Mouse (Mus musculus) lung, embryonic 14.5 days (tissue): ENCODE data around the gene Nox1. TPM values are rescaled to one million over a fixed set of nuclear protein-coding genes. Genes with fewer than 3 reads are reported as not detected.
"Not testable (repeated sequence)": the region's sequence is repeated elsewhere in the genome, so short reads cannot be mapped to it uniquely, and the experiment has no call there.

ENCODE experiments used
- ATAC-seq: fragments of 200-750 bp; cut with Nextera tagmentation; 2 replicates; pipeline ENCODE4 v1.8.0; 2017; ENCODE audit warnings: mild to moderate bottlenecking, moderate TSS enrichment, moderate library complexity; ENCODE audit not compliant: insufficient read depth
- DNase-seq: peaks from one replicate; pipeline ENCODE4 v3.0.0-alpha.2; 2015
- H3K27ac ChIP-seq: fragments of 300-500 bp; sonication (generic); 2 replicates; pipeline ENCODE4 v1.5.1; 2014; ENCODE audit warnings: low read depth, mild to moderate bottlenecking, moderate library complexity
- H3K27me3 ChIP-seq: fragments of 300-500 bp; sonication (generic); 2 replicates; pipeline ENCODE4 v1.6.1; 2014; ENCODE audit warnings: low read length, control low read depth; ENCODE audit not compliant: insufficient read depth
- H3K36me3 ChIP-seq: fragments of 300-500 bp; sonication (generic); 2 replicates; pipeline ENCODE4 v1.6.1; 2014; ENCODE audit warnings: control low read depth; ENCODE audit not compliant: insufficient read depth
- H3K4me1 ChIP-seq: fragments of 300-500 bp; sonication (generic); 2 replicates; pipeline ENCODE4 v1.6.1; 2014; ENCODE audit warnings: antibody characterized with exemption, control low read depth; ENCODE audit not compliant: insufficient read depth
- H3K4me2 ChIP-seq: fragments of 300-500 bp; sonication (generic); 2 replicates; pipeline ENCODE4 v1.6.1; 2014; ENCODE audit warnings: mild to moderate bottlenecking
- H3K4me3 ChIP-seq: fragments of 300-500 bp; sonication (generic); 2 replicates; pipeline ENCODE4 v1.5.1; 2014; ENCODE audit warnings: low read depth, low read length
- H3K9ac ChIP-seq: fragments of 300-500 bp; sonication (generic); 2 replicates; pipeline ENCODE4 v1.6.1; 2014
- H3K9me3 ChIP-seq: fragments of 300-500 bp; sonication (generic); 2 replicates; pipeline ENCODE4 v1.6.1; 2016; ENCODE audit warnings: low read depth, low read length, control low read depth
- CTCF ChIP-seq: IDR thresholded peaks from 2 replicates; pipeline ENCODE4 v1.5.1; 2016; ENCODE audit warnings: antibody characterized with exemption, low read depth
- WGBS: fragments of 180-500 bp; shearing (Covaris S2); extraction: QIAGEN DNeasy Blood & Tissue Kit; methylation state at CpG from one replicate; pipeline ENCODE4 v1.1.7; 2014; 5-methylcytosine and 5-hydroxymethylcytosine counted together
- polyA plus RNA-seq: library from polyadenylated mRNA; unstranded; fragments of >200 nt; fragmentation: Nextera tagmentation; extraction: Ambion mirVana; gene quantifications from 2 replicates; pipeline ENCODE4 v1.2.1, GENCODE M21; 2014

Gene Nox1
- polyA plus RNA-seq, 1 experiment from 2014 or later: 2.8 TPM

GRCm38 (mm10) chrX:134218161-134218560 lies 3.6 kb downstream of the Nox1 start:
- DNase-seq: no peak
- no peak overlapping the region for H3K27ac ChIP-seq
- no peaks in the 10 kb centered on the region for H3K4me1 ChIP-seq
- ATAC-seq: no peak
- no peak overlapping the region for H3K4me3 ChIP-seq
- H3K4me2 ChIP-seq: no peak overlapping the region
- H3K36me3 ChIP-seq: no peaks in the 10 kb centered on the region
- no peak for TF ChIP-seq CTCF
- no peak overlapping the region for H3K9ac ChIP-seq
- H3K9me3 ChIP-seq: no peaks in the 10 kb centered on the region
- no peaks in the 10 kb centered on the region for H3K27me3 ChIP-seq
- 60% methylated on average over 4 of the region's 4 CpGs for WGBS

GRCm38 (mm10) chrX:134211151-134211642 lies 10.6 kb downstream of the Nox1 start:
- Histone ChIP-seq H3K36me3 (no peaks in the 10 kb centered on the region), H3K9me3 (no peaks in the 10 kb centered on the region), H3K4me1 (no peaks in the 10 kb centered on the region), H3K27ac (no peak overlapping the region), H3K4me3 (no peak overlapping the region), H3K9ac (no peak overlapping the region), H3K4me2 (no peak overlapping the region), H3K27me3 (no peaks in the 10 kb centered on the region)
- DNase-seq (no peak), ATAC-seq (no peak)
- WGBS: 88% methylated on average over 7 of the region's 7 CpGs
- TF ChIP-seq CTCF: no peak

GRCm38 (mm10) chrX:134208491-134208890 lies 13.3 kb downstream of the Nox1 start:
- Histone ChIP-seq H3K4me1 (no peaks in the 10 kb centered on the region), H3K27ac (no peak overlapping the region), H3K36me3 (no peaks in the 10 kb centered on the region), H3K9ac (no peak overlapping the region), H3K9me3 (no peaks in the 10 kb centered on the region), H3K27me3 (no peaks in the 10 kb centered on the region), H3K4me2 (no peak overlapping the region), H3K4me3 (no peak overlapping the region)
- no peak for TF ChIP-seq CTCF
- WGBS: 56% methylated on average over 2 of the region's 2 CpGs
- ATAC-seq (no peak), DNase-seq (no peak)

- H3K27me3 ChIP-seq, DNase-seq, H3K36me3 ChIP-seq, H3K4me2 ChIP-seq, H3K27ac ChIP-seq, H3K9me3 ChIP-seq, H3K9ac ChIP-seq, ATAC-seq, H3K4me1 ChIP-seq, H3K4me3 ChIP-seq: not testable (repeated sequence)
- 88% methylated on average over 8 of the region's 9 CpGs for whole genome bisulfite sequencing
Observed at GRCm38 (mm10) chrX:134187201-134187600, 34.6 kb downstream of the Nox1 start, which contains the start of gene Arl13a. TSS of gene Arl13a (plus strand) at chrX:134187501.

- 91% methylated on average over 1 of the region's 1 CpGs for WGBS
Observed at GRCm38 (mm10) chrX:134174699-134175098, 47.1 kb downstream of the Nox1 start.

GRCm38 (mm10) chrX:134170584-134170983 lies 51.2 kb downstream of the Nox1 start:
- no peak overlapping the region for H3K4me3 ChIP-seq
- no peak overlapping the region for H3K27ac ChIP-seq
- 86% methylated on average over 1 of the region's 1 CpGs for WGBS
- no peak overlapping the region for H3K9ac ChIP-seq
- no peaks in the 10 kb centered on the region for H3K27me3 ChIP-seq
- H3K4me2 ChIP-seq: no peak overlapping the region
- ATAC-seq (no peak), DNase-seq (no peak)
- no peaks in the 10 kb centered on the region for H3K4me1 ChIP-seq
- TF ChIP-seq CTCF: no peak
- H3K9me3 ChIP-seq: no peaks in the 10 kb centered on the region
- no peaks in the 10 kb centered on the region for H3K36me3 ChIP-seq

More at GRCm38 (mm10) chrX:134174699-134175098, 47.1 kb downstream of the Nox1 start:
- no peak for ATAC-seq
- Histone ChIP-seq H3K4me3 (no peak overlapping the region), H3K27ac (no peak overlapping the region), H3K4me2 (no peak overlapping the region), H3K9me3 (no peaks in the 10 kb centered on the region), H3K4me1 (no peaks in the 10 kb centered on the region), H3K36me3 (no peaks in the 10 kb centered on the region), H3K9ac (no peak overlapping the region), H3K27me3 (no peaks in the 10 kb centered on the region)
- TF ChIP-seq CTCF: no peak
- no peak for DNase-seq

GRCm38 (mm10) chrX:134163484-134163883 lies 58.3 kb downstream of the Nox1 start:
- Histone ChIP-seq H3K27me3 (no peaks in the 10 kb centered on the region), H3K9me3 (no peaks in the 10 kb centered on the region), H3K27ac (no peak overlapping the region), H3K4me3 (no peak overlapping the region), H3K4me2 (no peak overlapping the region), H3K36me3 (no peaks in the 10 kb centered on the region), H3K4me1 (no peaks in the 10 kb centered on the region), H3K9ac (no peak overlapping the region)
- TF ChIP-seq CTCF: no peak
- no peak for ATAC-seq
- WGBS: 50% methylated on average over 4 of the region's 4 CpGs
- peak; percentile 5 for DNase-seq

- Histone ChIP-seq H3K36me3 (no peaks in the 10 kb centered on the region), H3K4me1 (no peaks in the 10 kb centered on the region), H3K27me3 (no peaks in the 10 kb centered on the region), H3K9ac (no peak overlapping the region), H3K4me3 (peak overlapping the region; percentile 24), H3K4me2 (peak overlapping the region; percentile 59), H3K27ac (no peak overlapping the region), H3K9me3 (no peaks in the 10 kb centered on the region)
- TF ChIP-seq CTCF: no peak
- no peak for DNase-seq
- 10% methylated on average over 11 of the region's 11 CpGs for WGBS
- peak; percentile 43; the same call in 1 of the 2 replicates for ATAC-seq
Observed at GRCm38 (mm10) chrX:134162826-134163225, 58.9 kb downstream of the Nox1 start.
